Mouse (Mus musculus) spleen, postnatal 36 days (tissue): ENCODE results near the gene Ptk6.
"Not testable (repeated sequence)": the region's sequence is repeated elsewhere in the genome, so short reads cannot be mapped to it uniquely, and the experiment has no call there.

Source experiments
- DNase-seq, 2 experiments: peaks; one replicate each; pipeline ENCODE4 v3.0.0; 2022; ENCODE audit warnings: low spot score in 2 of 2, mixed read lengths in 1 of 2

Ptk6 gene

GRCm38 (mm10) chr2:181219538-181220216 lies 17.1 kb upstream of the Ptk6 start, which contains the start of gene Fndc11:
TSS of gene Fndc11 (plus strand) at chr2:181220013.
- peak; percentile 94 for DNase-seq

- DNase-seq: no peak
Observed at GRCm38 (mm10) chr2:181218881-181219485, 16.4 kb upstream of the Ptk6 start.

GRCm38 (mm10) chr2:181216037-181216436 lies 13.4 kb upstream of the Ptk6 start:
- DNase-seq: no peak

- peak in 1 of 2 experiments; percentile 46 for DNase-seq
Observed at GRCm38 (mm10) chr2:181213021-181213445, 10.4 kb upstream of the Ptk6 start, which contains the start of gene Srms. TSS of gene Srms (minus strand) at chr2:181213185.

DNA sequence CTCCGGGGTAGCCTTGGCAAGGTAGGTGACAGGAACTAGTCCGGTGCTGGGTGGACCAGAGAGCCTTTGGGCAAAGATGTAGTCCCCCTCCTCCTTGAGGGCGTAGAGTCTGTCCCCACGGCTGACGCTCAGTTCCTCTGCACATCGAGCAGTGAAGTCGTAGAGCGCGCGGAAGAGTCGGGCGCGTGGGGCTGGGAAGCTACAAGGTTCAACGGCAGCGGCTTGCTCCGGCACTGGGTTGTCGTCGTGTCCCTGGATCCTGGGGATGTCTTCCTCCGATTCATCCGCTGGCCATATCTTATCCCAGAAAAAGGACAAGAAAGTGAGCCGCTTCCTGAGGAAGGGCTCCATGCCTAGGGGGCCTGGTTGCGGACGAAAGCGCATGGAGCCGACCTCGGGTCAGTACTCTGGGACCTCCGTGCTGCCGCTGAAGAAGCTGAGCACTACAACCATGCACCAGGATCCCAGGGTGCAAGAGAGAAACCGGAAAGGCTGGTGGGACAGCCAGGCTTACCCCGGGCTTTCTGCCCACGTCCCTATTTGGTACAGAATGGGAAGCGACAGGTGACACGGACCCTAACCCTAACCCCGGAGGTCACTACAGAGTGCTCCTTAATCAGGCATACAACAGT lies 9.9 kb upstream of the Ptk6 start:
- no peak for DNase-seq

GRCm38 (mm10) chr2:181206118-181206517 lies 3.5 kb upstream of the Ptk6 start:
- DNase-seq: peak in 1 of 2 experiments; percentile 25

DNA sequence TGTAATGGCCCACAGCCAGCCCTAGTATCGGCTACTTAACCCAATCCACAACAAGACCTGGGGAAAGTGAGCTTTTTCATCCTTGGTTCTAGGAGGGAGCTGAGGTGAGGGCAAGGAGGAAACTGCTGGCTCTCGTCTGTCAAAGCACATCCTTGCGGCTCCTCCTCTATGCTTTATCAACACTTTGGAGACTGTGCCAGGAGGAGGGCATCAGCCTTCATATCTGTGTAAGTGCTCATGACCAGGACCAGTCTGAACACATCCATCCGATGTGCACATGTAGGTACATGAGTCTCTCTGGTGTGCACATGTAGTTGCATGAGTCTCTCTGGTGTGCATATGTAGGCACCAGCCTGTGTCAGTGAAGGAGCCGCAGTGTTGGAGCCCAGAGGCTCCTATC lies 3.1 kb upstream of the Ptk6 start:
- no peak for DNase-seq

DNA sequence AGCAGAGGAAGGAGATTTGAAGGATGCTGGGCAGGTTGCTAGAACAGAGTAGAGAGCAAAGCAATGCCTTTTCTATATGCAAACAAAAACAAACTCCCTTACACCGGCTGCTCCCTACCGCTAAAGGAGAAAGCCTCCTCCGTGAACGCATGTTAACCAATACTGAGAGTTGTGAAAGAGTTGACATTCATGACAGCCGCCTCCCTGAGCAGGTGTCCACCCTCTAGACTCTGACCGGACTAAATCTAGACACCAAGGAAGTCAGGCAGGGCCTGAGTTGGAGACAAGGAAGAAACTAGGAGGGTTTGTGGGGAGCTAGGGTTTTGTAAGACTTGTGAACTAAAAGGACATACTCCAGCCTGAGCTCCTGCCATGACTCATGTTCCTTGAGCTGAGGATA lies 297 bp upstream of the Ptk6 start:
- DNase-seq: no peak

GRCm38 (mm10) chr2:181201606-181202005 lies 983 bp downstream of the Ptk6 start:
- no peak for DNase-seq

DNA sequence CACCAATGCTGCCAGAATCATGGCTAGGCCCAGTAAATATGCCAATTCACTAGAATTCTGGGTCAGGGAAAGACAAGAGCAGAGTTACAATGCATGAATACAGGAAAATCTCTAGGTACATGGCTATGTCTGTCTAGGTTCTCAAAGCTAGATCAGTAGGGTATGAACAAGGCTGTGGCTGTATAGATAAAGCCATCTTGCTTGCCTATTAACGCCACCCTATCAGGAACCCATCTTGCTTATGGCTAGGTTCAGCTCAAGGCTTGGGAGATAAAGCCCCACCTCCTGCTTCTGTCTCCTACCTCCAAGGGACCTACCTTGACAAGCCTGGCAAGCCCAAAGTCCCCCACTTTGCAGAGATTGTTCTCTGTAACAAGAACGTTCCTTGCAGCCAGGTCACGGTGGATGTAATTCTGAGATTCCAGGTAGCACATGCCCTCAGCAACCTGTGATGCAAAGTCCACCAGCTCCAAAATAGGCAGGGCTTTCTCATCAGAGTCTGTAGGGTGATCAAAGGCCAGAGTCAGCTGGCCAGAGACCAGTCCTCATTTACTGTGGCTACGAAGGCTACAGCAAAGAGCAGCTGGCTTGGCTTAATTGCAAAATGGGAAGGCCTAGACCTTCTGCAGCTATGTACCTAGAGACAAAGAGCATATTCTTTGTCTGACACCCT lies 5.8 kb downstream of the Ptk6 start:
- no peak for DNase-seq

DNA sequence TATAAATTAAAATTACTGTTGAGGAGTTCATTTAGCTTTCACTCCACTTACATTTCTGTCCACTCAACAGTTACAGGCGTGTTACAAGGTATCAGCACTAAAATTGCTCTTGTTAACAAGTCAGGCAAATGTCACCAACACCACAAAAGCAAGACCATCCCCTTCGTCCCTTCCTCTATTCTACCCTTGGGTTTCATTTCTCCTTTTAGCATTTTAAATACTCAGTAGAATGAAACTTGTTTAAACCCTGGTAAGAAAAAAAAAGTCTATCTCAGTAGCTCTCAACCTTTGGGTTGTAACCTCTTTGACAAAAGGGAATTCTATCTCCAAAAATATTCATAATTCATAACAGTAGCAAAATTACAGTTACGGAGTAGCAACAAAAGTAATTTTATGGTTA lies 9.5 kb downstream of the Ptk6 start:
- DNase-seq: peak; percentile 52 to 74

DNA sequence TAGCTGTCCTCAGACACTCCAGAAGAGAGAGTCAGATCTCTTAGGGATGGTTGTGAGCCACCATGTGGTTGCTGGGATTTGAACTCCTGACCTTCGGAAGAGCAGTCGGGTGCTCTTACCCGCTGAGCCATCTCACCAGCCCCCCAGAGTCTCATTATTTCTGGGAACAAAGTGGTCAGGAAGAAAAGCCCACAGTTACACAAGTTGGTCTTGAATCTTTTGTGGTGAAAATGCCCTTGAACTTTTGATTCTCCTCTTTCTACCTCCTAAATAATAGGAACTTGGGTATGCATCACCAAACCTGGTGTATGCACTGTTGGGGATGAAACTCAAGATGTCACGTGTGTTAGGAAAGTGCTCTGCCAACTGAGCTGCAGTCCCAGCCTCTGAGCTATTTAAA lies 10.7 kb downstream of the Ptk6 start:
- no peak for DNase-seq

DNA sequence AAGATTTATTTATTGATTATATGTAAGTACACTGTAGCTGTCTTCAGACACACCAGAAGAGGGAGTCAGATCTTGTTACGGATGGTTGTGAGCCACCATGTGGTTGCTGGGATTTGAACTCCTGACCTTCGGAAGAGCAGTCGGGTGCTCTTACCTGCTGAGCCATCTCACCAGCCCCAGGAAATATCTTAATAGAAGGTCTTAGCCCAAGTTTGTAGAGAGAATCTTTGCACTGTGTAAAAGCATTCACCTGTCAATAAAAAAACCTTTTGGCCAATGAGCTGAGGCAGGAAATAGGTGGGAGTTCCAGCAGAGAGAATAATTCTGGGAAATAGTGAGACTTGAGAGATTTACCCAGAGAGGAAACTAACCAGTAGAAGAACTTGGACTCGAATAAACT lies 11.2 kb downstream of the Ptk6 start:
- not testable (repeated sequence) for DNase-seq

GRCm38 (mm10) chr2:181189321-181189720 lies 13.3 kb downstream of the Ptk6 start:
- DNase-seq: no peak

GRCm38 (mm10) chr2:181188681-181189080 lies 13.9 kb downstream of the Ptk6 start:
- peak; percentile 84 to 86 for DNase-seq

GRCm38 (mm10) chr2:181187121-181188000 lies 15.2 kb downstream of the Ptk6 start, which contains the start of gene Ppdpf:
TSS of gene Ppdpf (plus strand) at chr2:181187247.
- DNase-seq: peak; percentile 98

DNA sequence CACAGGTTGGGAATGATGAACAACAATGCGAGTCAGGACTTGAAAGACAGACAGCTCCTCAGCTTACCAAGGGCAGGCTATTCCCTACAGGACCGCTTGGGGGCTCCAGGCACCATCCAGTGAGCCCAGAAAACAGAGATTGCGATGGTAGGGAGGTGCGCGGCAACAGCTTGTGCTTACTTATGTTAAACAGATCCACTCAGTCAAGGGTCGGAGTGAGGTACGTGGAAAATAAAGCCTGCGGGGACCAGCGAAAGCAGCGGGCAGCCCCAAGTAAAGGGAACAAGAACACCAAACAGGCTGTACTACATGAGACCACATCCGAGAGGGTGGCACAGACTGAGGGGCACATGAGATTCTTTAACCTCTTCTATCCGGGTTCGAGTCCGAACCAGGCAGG lies 16.0 kb downstream of the Ptk6 start:
- DNase-seq: peak; percentile 87

GRCm38 (mm10) chr2:181180898-181181297 lies 21.7 kb downstream of the Ptk6 start:
- DNase-seq: no peak

GRCm38 (mm10) chr2:181178471-181178870 lies 24.1 kb downstream of the Ptk6 start:
- DNase-seq: no peak

DNA sequence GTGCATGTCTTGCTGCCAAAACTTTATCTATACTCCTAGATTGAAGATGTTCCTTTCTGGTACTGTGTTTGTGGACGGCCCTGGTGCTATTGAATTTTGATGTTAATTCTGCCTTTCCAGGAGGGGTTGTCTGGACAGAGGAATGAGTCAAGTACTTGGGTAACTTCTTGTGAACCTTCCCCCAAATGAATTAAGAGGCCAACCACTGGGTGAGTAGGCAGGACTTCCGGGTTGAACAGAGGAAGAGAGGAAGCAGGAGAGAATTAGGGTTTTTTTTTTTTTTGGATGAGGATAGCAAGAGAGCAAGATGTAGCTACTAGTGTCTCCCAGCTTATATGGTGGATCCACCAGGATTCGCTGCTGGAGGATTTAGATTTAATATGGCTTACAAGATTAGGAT lies 24.6 kb downstream of the Ptk6 start:
- no peak for DNase-seq

- no peak for DNase-seq
Observed at GRCm38 (mm10) chr2:181174646-181175045, 27.9 kb downstream of the Ptk6 start.
